Mouse (Mus musculus): ENCODE measurements around the gene Lrrc8b.

The Lrrc8b gene

GRCm38 (mm10) chr5:105427326-105427725, 11.8 kb downstream of the Lrrc8b start:
- DNase-seq, result no peak

- DNase-seq, result peak; percentile 27
Observed at GRCm38 (mm10) chr5:105428265-105428974, 12.8 kb downstream of the Lrrc8b start.

GRCm38 (mm10) chr5:105430148-105430547, 14.6 kb downstream of the Lrrc8b start:
- no peak for DNase-seq

- DNase-seq, result no peak
Observed at GRCm38 (mm10) chr5:105439608-105440007, 24.0 kb downstream of the Lrrc8b start.

GRCm38 (mm10) chr5:105440992-105441535, 25.5 kb downstream of the Lrrc8b start:
- no peak for DNase-seq

GRCm38 (mm10) chr5:105442212-105443000, 26.8 kb downstream of the Lrrc8b start:
- DNase-seq, result no peak

GRCm38 (mm10) chr5:105443057-105443815, 27.7 kb downstream of the Lrrc8b start:
- no peak for DNase-seq

- DNase-seq, result no peak
Observed at GRCm38 (mm10) chr5:105445686-105446085, 30.1 kb downstream of the Lrrc8b start.

- no peak for DNase-seq
Observed at GRCm38 (mm10) chr5:105454105-105454504, 38.5 kb downstream of the Lrrc8b start.

GRCm38 (mm10) chr5:105459077-105459476, 43.5 kb downstream of the Lrrc8b start:
- DNase-seq, result no peak

GRCm38 (mm10) chr5:105460551-105460950, 45.0 kb downstream of the Lrrc8b start:
- DNase-seq, result no peak

GRCm38 (mm10) chr5:105461076-105461475, 45.5 kb downstream of the Lrrc8b start:
- DNase-seq, result no peak

- DNase-seq, result no peak
Observed at GRCm38 (mm10) chr5:105464671-105465070, 49.1 kb downstream of the Lrrc8b start.

- DNase-seq, result no peak
Observed at GRCm38 (mm10) chr5:105465550-105465949, 50.0 kb downstream of the Lrrc8b start.

GRCm38 (mm10) chr5:105466471-105466902, 50.9 kb downstream of the Lrrc8b start:
- no peak for DNase-seq

GRCm38 (mm10) chr5:105467271-105467670, 51.7 kb downstream of the Lrrc8b start:
- DNase-seq, result no peak

- no peak for DNase-seq
Observed at GRCm38 (mm10) chr5:105472983-105473705, 57.6 kb downstream of the Lrrc8b start.

- DNase-seq, result no peak
Observed at GRCm38 (mm10) chr5:105477527-105477926, 62.0 kb downstream of the Lrrc8b start.

- no peak for DNase-seq
Observed at GRCm38 (mm10) chr5:105479673-105480072, 64.1 kb downstream of the Lrrc8b start.

- DNase-seq, result no peak
Observed at GRCm38 (mm10) chr5:105480561-105480960, 65.0 kb downstream of the Lrrc8b start.

GRCm38 (mm10) chr5:105483632-105484031, 68.1 kb downstream of the Lrrc8b start:
- no peak for DNase-seq

- no peak for DNase-seq
Observed at GRCm38 (mm10) chr5:105484247-105484646, 68.7 kb downstream of the Lrrc8b start.

Data from kidney, adult 18-20 months (tissue).